ENCODE assay signal across 30 mouse cellular contexts in the genomic region with DNA sequence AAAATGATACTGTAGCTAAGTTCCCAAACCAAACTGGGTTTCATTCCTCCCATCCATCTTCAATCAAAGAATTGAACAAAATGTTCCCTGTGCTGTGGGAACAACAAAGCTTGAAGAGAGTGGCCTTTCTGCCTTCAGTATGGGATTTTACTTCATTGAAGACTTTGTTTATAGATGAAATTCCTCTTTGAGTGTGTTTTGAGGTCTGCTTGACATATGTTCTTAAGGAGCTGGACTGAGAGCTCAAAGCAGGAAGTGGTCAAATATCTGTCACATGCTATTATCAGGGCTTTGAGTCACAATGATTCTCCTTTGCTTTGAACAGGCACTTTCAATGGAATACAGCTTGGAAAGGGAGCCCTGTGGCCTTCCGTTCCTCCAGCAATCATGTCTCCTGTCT.
DNase-seq lines count a peak whose midpoint lies in the region; ATAC-seq and TF ChIP-seq lines count a peak whose summit lies in the region.
"Had no signal": no experiment of that assay in that cellular context is flagged by ENCODE, and none has a peak within 500 bp of the region (broad histone marks: within the 10 kb centered on the region; RNA-seq: fewer than 3 reads in every experiment).

No protein-coding gene starts in this region.

- H3K4me1 ChIP-seq in lung, embryonic 15.5 days, result peaks cover 6% of the 10 kb centered on the region; the same call in 1 of the 2 replicates
- H3K4me1 ChIP-seq in neural tube, embryonic 13.5 days (replicated peaks), result no peaks in the 10 kb centered on the region
- peaks cover 15% of the 10 kb centered on the region for H3K4me1 ChIP-seq in bone marrow macrophage, adult 2 months (ENCODE audit: control insufficient read depth, insufficient read depth, low read length)
- peaks cover 2% of the 10 kb centered on the region; the same call in 1 of the 2 replicates for H3K4me1 ChIP-seq in small intestine, adult 2 months (ENCODE audit: control insufficient read depth, insufficient read depth, insufficient read length, low read length)
- H3K4me1 ChIP-seq in midbrain, embryonic 10.5 days, result no peaks in the 10 kb centered on the region
- 0 out of 2 replicates have a peak, but pooled peaks cover 3% of the 10 kb centered on the region for H3K4me1 ChIP-seq in intestine, embryonic 15.5 days (replicated peaks)
- H3K4me1 ChIP-seq: forebrain, embryonic 10.5 days; heart, embryonic 13.5 days; limb, embryonic 10.5 days; limb, embryonic 15.5 days; liver, embryonic 13.5 days had no signal

- peak; percentile 31; the same call in 1 of the 2 replicates for ATAC-seq in lung, embryonic 15.5 days (ENCODE audit: borderline replicate concordance, extremely low read depth, low FRiP score, low TSS enrichment)
- no peak for ATAC-seq in neural tube, embryonic 13.5 days (ENCODE audit: low read depth)
- no peak for ATAC-seq in intestine, embryonic 15.5 days
- ATAC-seq: forebrain, embryonic 16.5 days; hindbrain, embryonic 16.5 days had no signal

- no peak overlapping the region for H3K9ac ChIP-seq in lung, embryonic 15.5 days
- H3K9ac ChIP-seq in neural tube, embryonic 13.5 days, result no peak overlapping the region
- H3K9ac ChIP-seq in intestine, embryonic 15.5 days, result no peak overlapping the region
- H3K9ac ChIP-seq: embryonic facial prominence, embryonic 13.5 days; heart, embryonic 13.5 days; limb, embryonic 15.5 days; liver, embryonic 13.5 days had no signal

- no peak overlapping the region for H3K4me2 ChIP-seq in lung, embryonic 15.5 days
- H3K4me2 ChIP-seq in neural tube, embryonic 13.5 days, result no peak overlapping the region
- H3K4me2 ChIP-seq in intestine, embryonic 15.5 days (replicated peaks), result no peak overlapping the region
- H3K4me2 ChIP-seq: embryonic facial prominence, embryonic 13.5 days; heart, embryonic 13.5 days; limb, embryonic 15.5 days; liver, embryonic 13.5 days had no signal

- no peaks in the 10 kb centered on the region for H3K36me3 ChIP-seq in lung, embryonic 15.5 days
- no peaks in the 10 kb centered on the region for H3K36me3 ChIP-seq in neural tube, embryonic 13.5 days
- H3K36me3 ChIP-seq in small intestine, adult 2 months (ENCODE audit: control insufficient read depth, insufficient read depth, low read length), result no peaks in the 10 kb centered on the region
- H3K36me3 ChIP-seq in midbrain, embryonic 10.5 days, result no peaks in the 10 kb centered on the region
- H3K36me3 ChIP-seq in intestine, embryonic 15.5 days, result no peaks in the 10 kb centered on the region
- H3K36me3 ChIP-seq: embryonic facial prominence, embryonic 13.5 days; forebrain, embryonic 10.5 days; heart, embryonic 13.5 days; limb, embryonic 10.5 days; limb, embryonic 15.5 days; liver, embryonic 13.5 days had no signal

- TF ChIP-seq POLR2A in bone marrow macrophage, adult 2 months (IDR thresholded peaks at IDR 0.05; ENCODE audit: borderline replicate concordance, low read depth, low read length), result no peak
- no peak for TF ChIP-seq POLR2A in small intestine, adult 2 months (IDR thresholded peaks at IDR 0.05; ENCODE audit: low read depth, low read length)

- H3K27me3 ChIP-seq in lung, embryonic 15.5 days, result no peaks in the 10 kb centered on the region
- H3K27me3 ChIP-seq in neural tube, embryonic 13.5 days, result no peaks in the 10 kb centered on the region
- no peaks in the 10 kb centered on the region for H3K27me3 ChIP-seq in small intestine, adult 2 months (ENCODE audit: control insufficient read depth, insufficient read depth, low read length)
- H3K27me3 ChIP-seq in midbrain, embryonic 10.5 days (ENCODE audit: low read depth, poor library complexity, severe bottlenecking), result no peaks in the 10 kb centered on the region
- no peaks in the 10 kb centered on the region for H3K27me3 ChIP-seq in intestine, embryonic 15.5 days (replicated peaks)
- H3K27me3 ChIP-seq: embryonic facial prominence, embryonic 13.5 days; heart, embryonic 13.5 days; limb, embryonic 15.5 days; liver, embryonic 13.5 days had no signal

- 33% methylated on average over 1 of the region's 1 CpGs for whole genome bisulfite sequencing in lung, embryonic 15.5 days
- 90% methylated on average over 1 of the region's 1 CpGs for WGBS in neural tube, embryonic 13.5 days
- 87% methylated on average over 1 of the region's 1 CpGs for WGBS in small intestine, adult 2 months
- 83% methylated on average over 1 of the region's 1 CpGs for WGBS in midbrain, embryonic 10.5 days
- 54% methylated on average over 1 of the region's 1 CpGs for WGBS in intestine, embryonic 15.5 days

- DNase-seq in lung, postnatal 14 days, result no peak
- no peak for DNase-seq in neural tube, embryonic 10.5 days (ENCODE audit: extremely low spot score, low spot score)
- DNase-seq in midbrain, embryonic 10.5 days (ENCODE audit: low spot score), result no peak
- DNase-seq: adrenal gland, postnatal 25 days; cerebellum, adult 2 months; cerebellum, postnatal 14 days; gastrocnemius, adult 2 months; gastrocnemius, postnatal 36 days; heart, adult 2 months; heart, postnatal 10 days; kidney, adult 2 months; kidney, postnatal 4 days; liver, embryonic 13.5 days; retina, postnatal 1 day; right cerebral cortex, postnatal 14 days; spleen, adult 18-20 months; thymus, postnatal 14 days had no signal

- no peaks in the 10 kb centered on the region for H3K9me3 ChIP-seq in lung, embryonic 15.5 days
- no peaks in the 10 kb centered on the region for H3K9me3 ChIP-seq in neural tube, embryonic 13.5 days
- H3K9me3 ChIP-seq in midbrain, embryonic 10.5 days (replicated peaks), result no peaks in the 10 kb centered on the region
- H3K9me3 ChIP-seq in intestine, embryonic 15.5 days, result no peaks in the 10 kb centered on the region
- H3K9me3 ChIP-seq: embryonic facial prominence, embryonic 13.5 days; forebrain, embryonic 10.5 days; heart, embryonic 13.5 days; limb, embryonic 10.5 days; limb, embryonic 15.5 days; liver, embryonic 13.5 days had no signal

- no peak for TF ChIP-seq CTCF in bone marrow macrophage, adult 2 months (IDR thresholded peaks at IDR 0.05; ENCODE audit: low read depth, low read length)
- no peak for TF ChIP-seq CTCF in small intestine, adult 2 months (IDR thresholded peaks at IDR 0.05; ENCODE audit: extremely low read depth, insufficient read length, insufficient replicate concordance, low read depth, low read length)

- H3K27ac ChIP-seq in lung, embryonic 15.5 days, result peak overlapping the region; percentile 47
- peak overlapping the region; percentile 61; the same call in 1 of the 2 replicates for H3K27ac ChIP-seq in neural tube, embryonic 13.5 days (replicated peaks)
- peak overlapping the region; percentile 42 for H3K27ac ChIP-seq in bone marrow macrophage, adult 2 months (ENCODE audit: insufficient read depth, low read depth, low read length)
- H3K27ac ChIP-seq in small intestine, adult 2 months (ENCODE audit: insufficient read depth, low read depth, low read length), result peak overlapping the region; percentile 27; the same call in 1 of the 2 replicates
- no peak overlapping the region for H3K27ac ChIP-seq in midbrain, embryonic 10.5 days (replicated peaks)
- no peak overlapping the region; the same call in 1 of the 2 replicates for H3K27ac ChIP-seq in intestine, embryonic 15.5 days
- H3K27ac ChIP-seq: embryonic facial prominence, embryonic 13.5 days; forebrain, embryonic 10.5 days; gastrocnemius, adult 2 months; heart, adult 2 months; heart, embryonic 13.5 days; limb, embryonic 10.5 days; limb, embryonic 15.5 days; liver, embryonic 13.5 days had no signal

- no peak overlapping the region for H3K4me3 ChIP-seq in lung, embryonic 15.5 days
- no peak overlapping the region for H3K4me3 ChIP-seq in neural tube, embryonic 13.5 days
- H3K4me3 ChIP-seq in bone marrow macrophage, adult 2 months (ENCODE audit: insufficient read depth, low read length), result no peak overlapping the region
- H3K4me3 ChIP-seq in small intestine, adult 2 months (ENCODE audit: low read depth, low read length), result no peak overlapping the region
- H3K4me3 ChIP-seq in midbrain, embryonic 10.5 days, result no peak overlapping the region
- no peak overlapping the region for H3K4me3 ChIP-seq in intestine, embryonic 15.5 days (replicated peaks)
- H3K4me3 ChIP-seq: embryonic facial prominence, embryonic 13.5 days; forebrain, embryonic 10.5 days; gastrocnemius, adult 2 months; heart, adult 2 months; heart, embryonic 13.5 days; limb, embryonic 10.5 days; limb, embryonic 15.5 days; liver, embryonic 13.5 days; myocyte had no signal

Comparison
In these comparisons a context has a peak if more than half of its experiments do, and no peak if none do; other contexts are left out.
1. H3K27ac ChIP-seq: peak in lung, embryonic 15.5 days (single experiment), neural tube, embryonic 13.5 days (single experiment), bone marrow macrophage, adult 2 months (single experiment) and small intestine, adult 2 months (single experiment); none in midbrain, embryonic 10.5 days (single experiment) and intestine, embryonic 15.5 days (single experiment).